Mouse (Mus musculus): ENCODE measurements around the gene Ampd3. TPM values are rescaled to one million over a fixed set of nuclear protein-coding genes. Genes with fewer than 3 reads are reported as not detected.

The Ampd3 gene
- polyA plus RNA-seq, 1 experiment from 2014 or later, result 8.0 TPM

- H3K27ac ChIP-seq, result peak within 1 kb of the TSS; percentile 91
These were observed 76.2 kb downstream of the Ampd3 start, which contains the start of gene Rnf141 for GRCm38 (mm10) chr7:110843916-110844874. TSS of gene Rnf141 (minus strand) at chr7:110844457.

GRCm38 (mm10) chr7:110847321-110847720, 79.3 kb downstream of the Ampd3 start:
- H3K4me1 ChIP-seq (replicated peaks), result 0 out of 2 replicates have a peak, but pooled peaks cover 5% of the 10 kb centered on the region
- no peak for ATAC-seq (replicated peaks; ENCODE audit: insufficient number of reproducible peaks, insufficient read depth, low FRiP score, low read depth)
- 35% methylated on average over 2 of the region's 2 CpGs for WGBS
- no peak overlapping the region for H3K4me2 ChIP-seq
- H3K27ac ChIP-seq, result no peak overlapping the region
- no peak overlapping the region for H3K9ac ChIP-seq
- H3K36me3 ChIP-seq, result no peaks in the 10 kb centered on the region
- no peaks in the 10 kb centered on the region for H3K9me3 ChIP-seq (replicated peaks)
- no peaks in the 10 kb centered on the region for H3K27me3 ChIP-seq
- no peak overlapping the region for H3K4me3 ChIP-seq

More at GRCm38 (mm10) chr7:110843916-110844874, 76.2 kb downstream of the Ampd3 start, which contains the start of gene Rnf141:
- Histone ChIP-seq H3K36me3 (no peaks in the 10 kb centered on the region), H3K4me3 (peak within 1 kb of the TSS; percentile 70), H3K4me1 (replicated peaks) (peaks cover 5% of the 10 kb centered on the region; the same call in 1 of the 2 replicates), H3K27me3 (no peaks in the 10 kb centered on the region), H3K4me2 (peak within 1 kb of the TSS; percentile 78), H3K9me3 (replicated peaks) (no peaks in the 10 kb centered on the region), H3K9ac (peak within 1 kb of the TSS; percentile 78)
- peak; percentile 88 for ATAC-seq (replicated peaks; ENCODE audit: insufficient number of reproducible peaks, insufficient read depth, low FRiP score, low read depth)
- WGBS, result under 1% methylated on average over 42 of the region's 42 CpGs

GRCm38 (mm10) chr7:110848371-110848770, 80.4 kb downstream of the Ampd3 start:
- Histone ChIP-seq H3K9ac (no peak overlapping the region), H3K4me1 (replicated peaks) (0 out of 2 replicates have a peak, but pooled peaks cover 3% of the 10 kb centered on the region), H3K27me3 (no peaks in the 10 kb centered on the region), H3K27ac (no peak overlapping the region), H3K36me3 (no peaks in the 10 kb centered on the region), H3K4me2 (no peak overlapping the region), H3K4me3 (no peak overlapping the region), H3K9me3 (replicated peaks) (no peaks in the 10 kb centered on the region)
- WGBS, result 91% methylated on average over 1 of the region's 1 CpGs
- no peak for ATAC-seq (replicated peaks; ENCODE audit: insufficient number of reproducible peaks, insufficient read depth, low FRiP score, low read depth)

- Histone ChIP-seq H3K9me3 (replicated peaks) (no peaks in the 10 kb centered on the region), H3K4me2 (no peak overlapping the region), H3K27me3 (no peaks in the 10 kb centered on the region), H3K4me3 (no peak overlapping the region), H3K27ac (peak overlapping the region; percentile 37; the same call in 1 of the 2 replicates), H3K9ac (no peak overlapping the region), H3K36me3 (no peaks in the 10 kb centered on the region), H3K4me1 (replicated peaks) (peaks cover 7% of the 10 kb centered on the region; the same call in 1 of the 2 replicates)
- WGBS, result 63% methylated on average over 7 of the region's 7 CpGs
- ATAC-seq (replicated peaks; ENCODE audit: insufficient number of reproducible peaks, insufficient read depth, low FRiP score, low read depth), result no peak
These were observed 83.7 kb downstream of the Ampd3 start for GRCm38 (mm10) chr7:110851541-110852203.

GRCm38 (mm10) chr7:110853611-110854010, 85.6 kb downstream of the Ampd3 start:
- H3K36me3 ChIP-seq, result no peaks in the 10 kb centered on the region
- no peak overlapping the region for H3K27ac ChIP-seq
- peaks cover 7% of the 10 kb centered on the region; the same call in 1 of the 2 replicates for H3K4me1 ChIP-seq (replicated peaks)
- H3K9ac ChIP-seq, result no peak overlapping the region
- no peak overlapping the region for H3K4me3 ChIP-seq
- no peaks in the 10 kb centered on the region for H3K27me3 ChIP-seq
- WGBS, result 66% methylated on average over 10 of the region's 10 CpGs
- no peak overlapping the region for H3K4me2 ChIP-seq
- H3K9me3 ChIP-seq (replicated peaks), result no peaks in the 10 kb centered on the region
- ATAC-seq (replicated peaks; ENCODE audit: insufficient number of reproducible peaks, insufficient read depth, low FRiP score, low read depth), result no peak

- no peak overlapping the region for H3K4me2 ChIP-seq
- H3K9me3 ChIP-seq (replicated peaks), result no peaks in the 10 kb centered on the region
- H3K36me3 ChIP-seq, result no peaks in the 10 kb centered on the region
- no peaks in the 10 kb centered on the region for H3K27me3 ChIP-seq
- H3K27ac ChIP-seq, result no peak overlapping the region
- 63% methylated on average over 3 of the region's 3 CpGs for WGBS
- H3K4me1 ChIP-seq (replicated peaks), result peaks cover 7% of the 10 kb centered on the region; the same call in 1 of the 2 replicates
- H3K4me3 ChIP-seq, result no peak overlapping the region
- no peak overlapping the region for H3K9ac ChIP-seq
- ATAC-seq (replicated peaks; ENCODE audit: insufficient number of reproducible peaks, insufficient read depth, low FRiP score, low read depth), result no peak
These were observed 86.5 kb downstream of the Ampd3 start for GRCm38 (mm10) chr7:110854519-110854918.

GRCm38 (mm10) chr7:110854927-110855546, 87.0 kb downstream of the Ampd3 start:
- no peak overlapping the region for H3K9ac ChIP-seq
- WGBS, result 63% methylated on average over 8 of the region's 8 CpGs
- no peaks in the 10 kb centered on the region for H3K9me3 ChIP-seq (replicated peaks)
- H3K27me3 ChIP-seq, result no peaks in the 10 kb centered on the region
- H3K4me2 ChIP-seq, result no peak overlapping the region
- H3K4me1 ChIP-seq (replicated peaks), result peaks cover 7% of the 10 kb centered on the region; the same call in 1 of the 2 replicates
- H3K4me3 ChIP-seq, result no peak overlapping the region
- ATAC-seq (replicated peaks; ENCODE audit: insufficient number of reproducible peaks, insufficient read depth, low FRiP score, low read depth), result no peak
- H3K36me3 ChIP-seq, result no peaks in the 10 kb centered on the region
- H3K27ac ChIP-seq, result no peak overlapping the region

GRCm38 (mm10) chr7:110855604-110856003, 87.6 kb downstream of the Ampd3 start:
- no peak overlapping the region for H3K4me3 ChIP-seq
- H3K9me3 ChIP-seq (replicated peaks), result no peaks in the 10 kb centered on the region
- no peak overlapping the region for H3K27ac ChIP-seq
- H3K36me3 ChIP-seq, result no peaks in the 10 kb centered on the region
- H3K4me2 ChIP-seq, result no peak overlapping the region
- H3K27me3 ChIP-seq, result no peaks in the 10 kb centered on the region
- no peak overlapping the region for H3K9ac ChIP-seq
- WGBS, result 70% methylated on average over 1 of the region's 1 CpGs
- peaks cover 7% of the 10 kb centered on the region; the same call in 1 of the 2 replicates for H3K4me1 ChIP-seq (replicated peaks)
- no peak for ATAC-seq (replicated peaks; ENCODE audit: insufficient number of reproducible peaks, insufficient read depth, low FRiP score, low read depth)

- Histone ChIP-seq H3K9me3 (replicated peaks) (no peaks in the 10 kb centered on the region), H3K27me3 (no peaks in the 10 kb centered on the region), H3K4me1 (replicated peaks) (peaks cover 10% of the 10 kb centered on the region), H3K36me3 (no peaks in the 10 kb centered on the region), H3K27ac (0 out of 2 replicates have a peak overlapping the region, but pooled peaks have one; percentile 17), H3K4me2 (no peak overlapping the region), H3K9ac (no peak overlapping the region), H3K4me3 (no peak overlapping the region)
- no peak for ATAC-seq (replicated peaks; ENCODE audit: insufficient number of reproducible peaks, insufficient read depth, low FRiP score, low read depth)
- WGBS, result 32% methylated on average over 5 of the region's 5 CpGs
These were observed 92.1 kb downstream of the Ampd3 start for GRCm38 (mm10) chr7:110860129-110860528.

All from heart, embryonic 15.5 days (tissue).